Mouse (Mus musculus): ENCODE data around the gene Eif2ak3.

The Eif2ak3 gene

DNA sequence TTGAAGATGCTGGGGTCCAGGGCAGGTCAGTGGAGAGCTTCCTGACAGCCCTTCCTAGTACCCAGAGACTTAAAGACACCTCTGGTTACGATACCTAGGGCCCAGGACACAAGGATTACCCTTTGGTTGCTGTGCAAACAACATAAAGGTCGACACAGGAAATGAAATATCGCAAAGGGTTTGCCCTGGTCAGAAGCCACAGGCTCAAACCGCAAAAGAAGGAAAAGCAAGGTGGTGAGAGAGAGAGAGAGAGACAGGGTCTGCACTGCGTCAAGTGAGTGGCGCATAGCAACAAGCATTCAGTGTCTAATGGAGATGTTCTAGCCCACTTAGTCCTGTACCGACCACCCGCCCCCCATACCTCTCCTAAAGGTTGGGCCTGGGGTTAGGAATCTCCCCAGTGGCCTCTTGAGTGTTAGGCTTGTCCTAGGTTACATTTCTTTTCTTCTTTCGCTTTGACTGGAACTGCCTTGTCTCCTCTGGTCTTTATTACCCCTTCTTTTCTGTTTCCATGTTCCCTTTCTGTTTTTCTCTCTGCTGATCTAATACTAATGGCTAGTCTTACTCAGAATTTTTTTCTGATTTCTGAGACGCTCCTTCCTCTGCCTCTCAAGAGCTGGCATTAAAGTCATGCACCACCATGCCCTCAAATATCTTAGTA, 13.0 kb upstream of the Eif2ak3 start:
- DNase-seq: no peak

DNA sequence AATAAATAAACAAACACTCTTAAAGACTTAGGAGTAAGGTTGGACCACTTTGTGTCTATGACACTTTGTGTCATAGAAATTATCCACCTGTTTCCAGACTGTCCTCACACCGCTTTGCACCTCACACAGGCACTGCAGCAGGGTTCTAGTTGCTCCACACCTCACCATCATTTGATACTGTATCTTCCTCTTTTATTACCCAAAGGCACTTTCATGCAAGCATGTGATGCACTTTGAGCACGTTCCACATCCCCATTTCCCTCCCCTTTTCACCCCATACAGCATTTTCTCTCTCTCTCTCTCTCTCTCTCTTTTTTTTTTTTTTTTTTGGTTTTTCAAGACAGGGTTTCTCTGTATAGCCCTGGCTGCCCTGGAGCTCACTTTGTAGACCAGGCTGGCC, 7.0 kb upstream of the Eif2ak3 start:
- DNase-seq: no peak

DNA sequence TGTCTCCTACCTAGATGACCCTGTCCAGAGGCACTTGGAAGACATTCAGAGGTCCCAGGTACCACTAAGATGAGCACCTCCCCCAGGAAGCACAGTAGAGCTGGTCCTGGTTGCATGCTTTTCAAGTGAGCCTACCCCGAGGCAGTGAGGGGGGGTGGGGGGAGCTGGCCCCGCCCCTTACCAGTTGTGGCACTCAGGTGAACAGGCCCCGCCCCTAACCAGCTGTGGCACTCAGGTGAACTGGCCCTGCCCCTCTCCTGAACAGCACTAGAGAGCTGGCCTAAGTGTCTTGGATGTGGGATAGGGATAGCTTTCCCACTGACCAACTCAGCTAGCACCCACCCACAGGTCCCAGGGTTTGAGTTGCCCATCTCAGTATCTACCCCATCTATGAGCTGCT, 5.8 kb upstream of the Eif2ak3 start:
- no peak for DNase-seq

DNA sequence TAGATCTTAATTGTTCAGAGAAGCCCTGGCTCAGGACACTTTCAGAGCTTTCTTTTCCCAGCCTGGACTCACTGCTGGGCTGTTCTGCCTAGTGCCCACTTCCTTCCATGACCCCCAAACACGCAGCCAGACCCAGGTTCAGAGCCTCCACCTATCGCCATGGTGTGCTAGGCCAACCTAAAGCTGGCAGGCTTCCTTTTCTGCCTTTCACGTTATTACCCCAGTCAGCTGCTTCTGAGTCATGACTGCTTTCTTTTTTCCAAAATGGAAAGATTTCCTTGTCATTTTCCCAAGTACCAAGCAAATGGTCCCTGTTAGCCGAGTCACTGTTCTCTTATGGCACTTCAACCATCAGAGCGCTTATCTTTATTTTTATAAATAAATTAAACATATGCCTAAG, 4.0 kb upstream of the Eif2ak3 start:
- DNase-seq: no peak

DNA sequence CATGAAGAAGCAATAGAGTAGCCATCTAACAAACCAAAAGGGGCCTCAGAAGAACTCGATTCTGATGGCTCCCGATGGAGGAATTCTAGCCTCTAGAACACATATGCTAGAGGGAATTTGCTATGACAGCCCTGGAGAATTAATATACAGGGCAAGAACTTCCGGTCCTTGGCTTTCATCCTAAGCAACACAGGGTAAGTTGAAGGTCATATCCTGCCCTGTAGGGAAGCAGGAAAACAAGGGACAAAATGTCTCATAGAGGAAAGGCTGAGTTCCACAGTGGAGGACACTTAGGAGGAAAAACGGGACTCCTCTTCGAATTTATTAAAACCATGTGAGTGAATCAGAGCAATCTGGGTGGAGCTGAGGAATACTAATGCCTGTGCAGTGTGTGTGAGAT, 1.3 kb upstream of the Eif2ak3 start:
- peak; percentile 36 for DNase-seq

DNA sequence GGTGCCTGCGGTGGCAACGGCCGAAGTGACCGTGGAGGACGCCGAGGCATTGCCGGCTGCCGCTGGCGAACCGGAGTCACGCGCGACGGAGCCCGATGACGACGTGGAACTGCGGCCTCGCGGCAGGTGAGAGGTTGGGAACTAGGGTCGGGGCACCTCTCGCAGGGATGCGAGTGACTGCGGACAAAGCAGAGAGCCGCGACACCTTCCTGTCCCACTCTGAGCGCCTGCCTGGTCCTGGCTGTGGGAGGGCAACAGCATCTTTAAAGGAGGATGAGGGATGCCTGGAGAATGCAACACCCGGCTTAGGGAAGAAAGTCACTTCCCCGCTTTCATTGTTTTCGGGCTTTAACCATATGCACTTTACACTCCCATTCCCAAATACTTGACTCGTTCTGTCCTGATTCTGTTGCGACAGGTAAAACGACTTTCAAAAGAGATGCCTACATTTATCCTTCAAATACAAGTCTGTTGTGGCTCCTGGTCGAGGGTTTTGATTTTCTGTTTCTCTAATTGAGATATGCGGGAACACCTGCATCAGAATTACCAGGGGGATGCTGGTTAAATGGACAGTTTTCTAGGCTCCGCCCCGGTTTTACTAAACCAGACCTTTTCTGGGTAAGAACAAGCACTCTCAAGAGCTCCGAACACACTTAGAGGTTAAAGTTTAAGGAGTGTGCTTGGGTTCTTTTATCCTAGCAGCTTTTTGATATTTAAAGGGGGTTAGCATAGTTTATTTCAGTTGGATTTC, 756 bp downstream of the Eif2ak3 start:
- DNase-seq: peak; percentile 7

DNA sequence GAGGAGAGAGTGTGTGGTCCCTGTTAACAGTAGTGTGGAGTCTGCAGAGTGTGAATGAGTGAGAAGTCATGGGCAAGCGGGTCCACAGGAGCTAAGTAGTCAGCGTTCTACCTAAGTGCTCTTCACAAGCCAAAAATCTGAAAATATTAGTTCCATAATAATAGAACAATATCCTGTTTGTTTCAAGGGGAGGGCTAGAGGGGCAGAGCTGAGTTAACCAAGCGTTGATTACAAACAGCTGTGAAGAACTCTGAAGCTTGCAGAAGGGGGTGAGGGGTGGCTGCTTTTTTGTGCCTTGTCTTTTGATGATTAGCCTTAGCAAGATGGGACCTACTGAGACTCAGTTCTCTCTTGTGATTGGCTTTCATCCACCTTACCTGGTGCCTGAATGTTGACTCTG, 3.1 kb downstream of the Eif2ak3 start:
- no peak for DNase-seq

DNA sequence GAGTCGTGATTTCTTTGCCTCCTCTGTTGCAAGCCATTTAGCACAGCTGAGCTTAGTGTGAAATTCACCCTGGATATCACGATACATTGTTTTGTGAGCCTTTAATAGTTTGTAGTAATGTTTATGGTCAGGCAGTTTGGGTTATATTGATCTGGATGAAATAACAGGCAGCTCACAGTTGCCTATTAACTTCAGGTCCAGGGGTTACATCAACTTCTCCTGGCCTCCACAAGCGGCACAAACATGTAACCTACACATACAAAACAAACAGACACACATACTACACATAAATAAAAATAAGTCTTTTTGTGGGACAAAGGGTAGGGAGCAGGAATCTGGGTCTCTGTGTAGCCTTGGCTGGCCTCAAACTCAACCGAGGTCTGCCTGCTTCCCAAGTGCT, 9.1 kb downstream of the Eif2ak3 start:
- no peak for DNase-seq

DNA sequence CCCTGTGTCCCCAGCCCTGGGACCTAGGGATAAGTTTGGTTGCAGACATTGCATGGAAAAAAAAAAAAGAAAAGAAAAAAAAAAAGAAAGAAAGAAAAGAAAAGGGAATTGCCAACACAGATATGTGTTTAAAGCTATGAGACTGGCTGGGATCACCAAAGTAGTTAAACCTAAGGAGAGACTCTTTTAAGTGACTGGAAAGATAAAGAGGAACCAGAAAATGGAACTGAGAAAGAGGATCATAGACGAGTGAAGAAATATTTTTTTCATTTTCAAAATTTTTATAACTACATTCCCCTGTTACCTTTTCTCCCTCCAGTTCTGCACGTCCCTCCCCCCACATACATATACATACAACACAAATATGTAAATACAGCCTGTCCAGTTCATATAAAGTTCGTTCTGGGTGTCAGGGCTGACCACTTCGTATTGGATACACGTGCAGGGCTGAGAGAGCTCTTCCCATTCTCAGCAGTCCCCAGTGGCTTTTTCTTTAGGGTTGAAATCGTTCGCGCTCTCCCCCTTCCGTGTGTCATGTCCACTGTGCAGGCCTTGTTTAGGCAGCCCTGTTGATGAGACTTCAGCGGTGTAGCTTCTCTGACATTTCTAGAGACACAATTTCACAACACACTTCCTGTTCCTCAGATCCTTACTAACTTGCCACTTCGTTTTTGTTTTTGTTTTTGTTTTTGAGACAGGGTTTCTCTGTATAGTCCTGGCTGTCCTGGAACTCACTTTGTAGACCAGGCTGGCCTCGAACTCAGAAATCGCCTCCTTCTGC, 11.4 kb downstream of the Eif2ak3 start:
- no peak for DNase-seq

DNA sequence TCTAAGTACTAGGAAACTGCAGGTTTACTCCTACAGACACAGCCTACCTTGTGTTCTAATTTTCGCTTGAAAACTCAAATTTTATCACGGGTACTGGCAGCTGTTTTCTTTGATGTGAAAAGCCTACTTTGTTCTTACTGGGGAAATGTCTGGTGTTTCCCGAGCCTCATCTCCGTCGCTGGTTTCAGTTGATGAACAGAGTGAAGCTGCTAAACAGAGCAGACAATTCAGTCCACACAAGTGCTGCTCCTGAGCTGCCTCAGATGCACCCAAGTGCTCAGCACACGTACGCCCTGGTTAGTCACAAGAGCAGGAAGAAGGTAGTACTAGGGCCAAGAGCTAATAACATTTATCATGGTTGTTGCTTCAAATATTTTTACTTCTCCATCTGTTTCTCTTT, 18.4 kb downstream of the Eif2ak3 start:
- DNase-seq: no peak

DNA sequence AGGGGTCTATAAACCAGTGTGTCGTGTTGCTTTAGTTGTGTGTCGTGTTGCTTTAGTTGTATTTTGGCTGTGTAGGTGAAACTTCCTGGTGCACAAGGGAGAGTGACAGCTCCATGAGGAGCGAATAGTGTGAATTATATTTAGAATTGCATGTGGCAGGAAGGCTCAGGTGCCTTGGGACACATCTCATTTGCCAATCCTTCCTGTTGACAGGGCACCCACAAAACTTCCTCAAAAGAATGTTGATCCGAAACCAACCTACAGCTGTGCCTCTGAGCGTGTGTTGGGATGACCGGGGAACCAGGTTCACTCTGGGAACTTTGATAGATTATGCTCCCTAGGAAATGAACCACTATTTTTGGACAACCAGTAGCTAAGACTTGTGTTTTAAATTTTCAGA, 20.0 kb downstream of the Eif2ak3 start:
- DNase-seq: no peak

DNA sequence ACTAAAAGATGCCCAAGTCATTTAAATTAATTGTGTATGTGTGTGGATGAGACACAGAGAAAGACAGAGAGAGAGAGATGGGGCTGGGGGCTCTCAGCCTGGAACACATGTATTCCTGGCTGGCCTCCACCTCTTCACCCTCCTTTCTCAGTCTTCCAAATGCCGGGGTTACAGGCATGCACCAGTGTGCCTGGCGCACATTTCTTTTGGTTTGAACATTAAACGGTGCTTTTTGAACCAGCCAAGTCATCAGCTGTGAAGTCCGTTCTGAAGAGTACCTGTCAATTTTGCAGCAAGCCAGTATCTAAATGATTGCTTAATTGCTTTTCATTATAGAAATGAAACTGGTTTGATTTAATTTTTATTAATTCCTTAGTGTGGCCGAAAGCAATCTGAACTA, 22.4 kb downstream of the Eif2ak3 start:
- no peak for DNase-seq

DNA sequence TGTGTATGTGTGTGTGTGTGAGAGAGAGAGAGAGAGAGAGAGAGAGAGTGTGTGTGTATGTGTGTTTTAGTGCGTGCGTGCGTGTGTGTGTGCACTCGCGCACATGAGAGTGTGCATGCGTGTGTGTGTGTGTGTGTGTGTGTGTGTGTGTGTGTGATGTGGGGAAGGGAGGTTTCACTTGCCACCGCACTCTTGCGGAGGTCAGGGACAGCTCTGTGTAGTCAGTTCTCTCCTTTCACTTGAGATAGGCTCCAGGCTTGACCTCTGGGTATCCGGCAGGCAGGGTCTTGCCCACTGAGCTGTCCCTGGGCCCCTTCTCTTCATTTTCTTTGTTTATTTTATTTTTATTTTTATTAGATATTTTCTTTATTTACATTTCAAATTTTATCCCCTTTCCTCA, 23.0 kb downstream of the Eif2ak3 start:
- no peak for DNase-seq

DNA sequence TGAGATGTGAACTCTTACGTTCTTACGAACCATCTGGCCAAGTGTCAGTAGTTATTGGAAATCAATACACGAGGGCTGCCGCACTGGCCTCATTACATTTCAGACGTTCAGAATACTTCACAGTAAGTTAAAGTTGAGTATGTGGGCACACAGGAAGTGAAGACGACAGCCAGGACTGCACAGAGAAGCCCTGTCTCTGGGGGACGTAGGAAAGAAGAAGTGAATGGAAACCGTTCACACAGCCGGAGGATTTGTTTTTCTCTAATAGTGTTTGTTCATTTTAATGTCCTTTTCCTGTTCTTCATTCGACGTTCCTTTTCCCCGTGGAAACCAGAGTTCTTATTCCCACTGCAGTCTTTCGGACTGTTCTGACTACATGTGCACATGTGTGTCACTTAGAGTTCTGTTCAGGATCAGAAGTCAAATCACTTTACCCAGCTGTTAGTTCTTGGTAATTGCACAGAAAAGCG, 27.2 kb downstream of the Eif2ak3 start:
- no peak for DNase-seq

DNA sequence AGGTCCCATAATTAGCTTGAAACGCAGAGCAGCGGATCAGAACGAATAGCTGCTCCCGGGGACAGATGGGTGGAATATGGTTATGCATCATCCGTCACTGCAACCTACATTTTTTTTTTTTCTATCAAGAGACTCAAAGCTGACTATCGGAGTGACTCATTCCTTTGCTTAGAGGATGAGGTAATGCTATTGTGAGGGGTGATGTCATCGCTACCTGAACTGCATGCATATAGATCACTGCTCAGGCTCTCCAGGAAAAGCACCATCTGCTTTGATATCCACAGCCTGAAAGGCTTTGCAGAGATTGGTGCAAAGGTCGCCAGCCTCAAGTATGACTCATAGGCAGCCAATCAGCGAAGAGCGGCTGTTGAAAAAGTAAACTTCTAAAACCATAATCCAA, 27.8 kb downstream of the Eif2ak3 start:
- no peak for DNase-seq

DNA sequence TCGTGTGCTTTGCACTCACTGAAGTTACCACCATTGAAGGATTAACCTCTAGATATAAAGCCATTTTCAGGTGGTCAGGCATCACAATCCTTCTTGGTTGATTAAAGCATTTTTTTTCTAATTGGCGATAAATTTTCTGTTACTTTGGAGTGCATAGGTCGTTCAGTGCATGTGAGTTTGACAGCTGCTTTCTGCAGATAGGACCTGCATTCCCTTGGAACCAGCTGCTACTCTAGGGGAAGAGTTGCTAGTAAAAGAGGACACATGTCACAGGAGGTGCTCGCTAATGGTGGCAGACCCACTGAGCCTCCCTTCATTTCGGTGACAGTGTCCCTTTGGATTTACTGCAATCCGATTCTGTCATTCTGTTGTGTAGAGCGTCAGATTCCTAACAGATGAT, 28.3 kb downstream of the Eif2ak3 start:
- no peak for DNase-seq

DNA sequence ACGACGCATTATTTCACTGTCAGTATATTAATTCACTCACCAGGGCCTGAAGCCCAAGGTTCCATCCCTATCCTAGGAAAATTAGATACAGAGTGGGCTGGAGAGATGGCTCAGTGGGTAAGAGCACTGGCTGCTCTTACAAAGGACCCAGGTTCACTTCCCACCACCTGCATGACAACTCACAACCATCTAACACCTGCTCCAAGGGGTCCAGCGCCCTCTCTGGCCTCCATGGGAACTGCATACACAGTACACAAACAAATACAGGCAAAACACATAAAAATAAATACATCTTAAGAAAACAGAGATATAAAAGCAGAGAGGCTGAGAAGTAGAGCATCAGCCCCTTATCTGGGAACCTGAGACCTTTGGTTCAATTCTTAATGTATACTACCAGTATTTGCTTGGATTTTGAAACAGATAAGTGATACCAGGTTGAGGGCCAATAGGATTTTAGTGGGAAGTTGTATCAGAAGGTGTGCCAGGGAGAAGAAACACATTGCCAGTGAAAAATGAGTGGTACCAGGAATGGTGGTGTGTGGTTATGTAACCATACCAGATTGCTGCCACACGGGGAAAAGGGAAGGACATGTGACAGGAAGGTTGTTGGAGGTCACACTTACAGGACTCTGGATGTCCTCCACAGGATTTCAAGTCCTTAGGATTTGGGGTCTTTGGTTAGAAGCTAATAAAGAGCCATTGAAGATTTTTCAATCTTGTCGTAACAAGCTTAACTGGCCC, 29.9 kb downstream of the Eif2ak3 start:
- DNase-seq: no peak

DNA sequence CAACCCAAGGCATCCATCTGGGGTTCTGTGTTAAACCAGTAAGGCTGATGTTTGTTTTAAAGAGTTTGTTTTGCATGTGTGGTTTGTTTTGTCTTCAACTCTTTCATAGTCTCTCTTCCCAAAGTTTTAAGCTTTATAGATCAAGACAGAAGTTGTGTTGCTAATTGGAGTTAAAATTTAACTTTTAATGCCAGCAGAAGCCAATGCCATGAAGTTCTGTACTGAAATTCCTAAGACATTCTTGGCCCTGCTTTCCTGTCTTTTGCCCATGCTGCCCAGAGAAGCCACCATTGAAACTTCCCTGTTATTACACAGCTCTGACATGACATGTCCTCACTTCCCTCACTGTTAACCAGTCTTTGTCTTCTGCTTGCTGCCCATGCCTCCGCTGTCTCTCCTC, 30.7 kb downstream of the Eif2ak3 start:
- DNase-seq: no peak

DNA sequence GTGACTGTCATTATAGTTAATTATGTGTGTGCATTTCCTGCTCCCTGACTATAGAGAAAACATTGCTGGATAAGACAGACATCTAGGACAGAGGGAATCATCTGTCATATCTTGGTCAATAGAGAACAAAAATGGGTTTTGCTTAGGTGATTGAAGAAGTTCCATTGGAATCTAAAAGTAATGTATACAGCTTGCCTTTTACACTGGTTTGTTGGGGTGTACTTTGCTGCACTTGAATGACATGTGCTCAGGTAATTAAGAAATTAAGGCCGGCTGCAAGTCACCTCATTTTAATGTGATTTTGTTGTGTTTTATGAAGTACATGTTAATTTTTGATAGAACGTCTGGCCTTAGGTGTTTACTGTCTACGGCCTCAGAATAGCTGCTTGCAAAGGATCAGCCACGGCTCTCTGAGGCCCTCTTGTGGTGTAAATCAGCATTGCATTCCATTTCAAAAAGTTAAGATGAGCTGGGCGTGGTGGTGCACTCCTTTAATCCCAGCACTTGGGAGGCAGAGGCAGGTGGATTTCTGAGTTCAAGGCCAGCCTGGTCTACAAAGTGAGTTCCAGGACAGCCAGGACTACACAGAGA, 36.5 kb downstream of the Eif2ak3 start:
- DNase-seq: peak; percentile 85

DNA sequence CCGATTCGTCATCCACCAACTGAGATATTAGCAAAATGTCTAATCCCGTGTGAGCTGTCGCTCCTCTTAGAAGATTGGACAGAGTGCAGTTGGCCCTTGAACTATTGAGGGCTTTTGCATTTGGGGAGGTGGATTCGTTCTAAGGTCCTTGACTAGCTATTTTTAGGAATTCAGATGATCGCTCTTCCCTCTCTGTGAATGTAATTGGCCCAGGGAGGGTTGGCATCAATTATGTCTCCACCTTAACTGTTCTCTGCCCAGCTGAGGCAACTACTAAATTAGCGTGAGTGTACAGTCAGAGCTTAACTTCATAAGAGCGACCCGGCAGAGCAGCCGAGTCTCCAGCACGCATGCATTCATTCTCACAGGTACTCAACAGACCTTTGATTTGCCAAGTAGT, 43.7 kb downstream of the Eif2ak3 start:
- DNase-seq: no peak

DNA sequence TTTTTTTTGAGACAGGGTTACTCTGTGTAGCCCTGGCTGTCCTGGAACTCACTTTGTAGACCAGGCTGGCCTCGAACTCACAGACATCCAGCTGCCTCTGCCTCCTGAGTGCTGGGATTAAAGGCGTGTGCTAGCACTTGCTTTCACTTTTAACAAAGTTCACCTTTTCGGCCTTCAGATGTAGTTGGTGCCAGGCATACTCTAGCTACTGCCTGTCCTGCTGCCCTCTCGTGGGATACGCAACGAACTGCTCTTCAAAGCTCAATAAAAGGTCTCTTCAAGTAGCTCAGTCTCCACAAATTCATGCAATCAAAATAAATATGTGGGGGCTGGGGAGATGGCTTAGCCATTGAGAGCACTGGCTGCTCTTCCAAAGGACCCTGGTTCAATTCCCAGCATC, 53.9 kb downstream of the Eif2ak3 start:
- DNase-seq: no peak

DNA sequence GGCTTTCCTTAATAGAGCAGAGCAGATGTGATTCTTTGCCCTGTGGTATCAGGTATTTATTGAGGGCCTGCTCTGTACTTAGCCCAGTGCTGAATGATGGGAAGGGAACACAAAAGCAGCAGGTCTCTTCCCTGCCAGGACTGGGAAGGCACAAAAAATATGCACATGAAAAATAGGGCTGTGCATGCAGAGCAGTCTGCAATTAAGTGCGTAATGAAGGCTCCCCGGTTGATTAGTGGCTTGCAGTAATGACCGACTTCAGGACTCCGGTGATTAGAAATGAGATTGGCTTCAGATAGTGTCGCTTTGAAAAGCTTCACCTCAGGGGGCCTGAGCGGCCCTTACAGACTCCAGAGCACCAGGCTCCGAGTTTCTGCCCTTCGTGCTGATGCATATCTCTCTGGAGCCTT, 55.3 kb downstream of the Eif2ak3 start:
- no peak for DNase-seq

DNA sequence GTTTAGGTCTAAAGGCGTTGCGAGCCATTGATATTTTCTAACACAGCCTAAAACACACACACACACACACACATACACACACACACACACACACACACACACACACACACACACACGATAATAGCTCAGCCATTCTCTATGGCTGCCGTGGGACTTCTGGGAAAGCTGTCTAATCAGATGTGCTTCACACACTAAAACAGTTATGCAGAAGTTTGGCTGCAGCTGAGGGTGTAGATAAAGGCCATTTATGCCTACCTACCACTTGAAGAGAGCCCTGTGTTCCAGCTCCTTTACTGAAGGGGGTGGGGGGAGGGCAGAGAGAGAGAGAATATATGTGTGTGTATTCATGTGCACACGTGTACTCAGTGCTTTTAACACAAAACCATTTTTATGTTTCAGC, 59.4 kb downstream of the Eif2ak3 start:
- DNase-seq: no peak

All from lung, postnatal 10 days (tissue).